Mouse (Mus musculus): ENCODE measurements around the gene Cers6. TPM values are rescaled to one million over a fixed set of nuclear protein-coding genes. Genes with fewer than 3 reads are reported as not detected.

The Cers6 gene
- 1 to 10 TPM; 8.7 to 9.6 TPM for total RNA-seq (2021)
- polyA plus RNA-seq (2012; rRNA removed): 2.1 and 3.5 TPM in 2 replicates
- long read RNA-seq, transcript Cers6-206 (11 exons, 1,279 nt): major isoform, 5 of 6 reads
- long read RNA-seq, partial matches to known transcripts: 0 of 6 reads
- long read RNA-seq, other reads (novel, unspliced or antisense): 1 of 6 reads

DNA sequence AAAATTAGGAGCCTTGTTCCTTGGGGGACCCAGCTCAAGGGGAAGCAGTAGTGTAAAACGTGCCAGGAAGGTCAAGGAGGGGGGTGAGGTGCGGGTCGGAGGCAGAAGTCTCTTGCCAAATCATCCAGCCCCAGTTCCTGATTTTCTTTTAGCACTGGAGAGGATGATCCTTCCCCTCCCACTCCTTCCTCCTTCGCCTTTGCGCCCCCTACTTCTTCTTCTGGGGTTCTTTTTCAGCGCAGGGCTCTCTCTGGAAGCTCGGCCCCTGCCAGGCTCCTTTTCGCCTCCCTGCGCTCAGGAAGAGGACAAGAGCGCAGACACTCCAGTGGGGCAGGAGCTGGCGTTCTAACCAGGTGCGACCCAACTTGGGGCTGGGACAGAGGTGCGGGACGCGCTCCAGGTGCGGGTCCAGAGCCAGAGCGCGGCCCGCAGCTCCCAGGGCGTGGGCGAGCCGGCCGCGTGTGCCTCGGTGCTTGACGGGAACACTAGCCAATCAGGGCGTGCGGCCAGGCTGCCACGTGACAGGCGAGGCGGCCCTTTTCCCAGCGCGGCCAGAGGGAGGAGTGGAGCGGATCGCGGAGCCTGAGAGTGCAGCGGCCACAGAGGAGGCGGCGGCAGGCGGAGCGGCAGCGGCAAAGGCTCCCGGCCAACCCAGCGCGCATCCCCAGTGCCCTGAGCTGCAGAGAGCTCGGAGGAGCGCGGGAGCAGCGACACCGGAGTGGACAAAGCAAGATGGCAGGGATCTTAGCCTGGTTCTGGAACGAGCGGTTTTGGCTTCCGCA is at the start of gene Cers6:
Gene Cers6, plus strand, starts transcription at position 538 of the 782 bp plus-strand sequence.
- peak within 1 kb of the TSS; percentile 73 for H3K4me3 ChIP-seq
- no peaks in the 10 kb centered on the region for H3K27me3 ChIP-seq (ENCODE audit: control insufficient read depth, insufficient read depth, low read length)
- peak; percentile 97 to 98 for DNase-seq
- TF ChIP-seq POLR2A (IDR thresholded peaks at IDR 0.05; ENCODE audit: insufficient read depth, low read depth, low read length): peak; percentile 61; the same call in 1 of the 2 replicates
- 0 out of 2 replicates have a peak, but pooled peaks have one; percentile 29 for TF ChIP-seq EP300 (IDR thresholded peaks at IDR 0.05; ENCODE audit: insufficient read depth, low read depth, low read length)
- TF ChIP-seq CTCF (IDR thresholded peaks at IDR 0.05): peak; percentile 38
- H3K4me1 ChIP-seq (ENCODE audit: control insufficient read depth, insufficient read depth, low read length): peaks cover 1% of the 10 kb centered on the region
- H3K9ac ChIP-seq (ENCODE audit: low read depth, low read length): peak within 1 kb of the TSS; percentile 70
- intact Hi-C loops (cut with DNase I): loop anchor here (5.0 kb wide), 4 partner anchors 71 to 346 kb away; partner anchors contain the start of gene Spc25
- H3K79me2 ChIP-seq (replicated peaks; ENCODE audit: control insufficient read depth, insufficient read depth, low read length): no peaks in the 10 kb centered on the region
- no peaks in the 10 kb centered on the region for H3K36me3 ChIP-seq (ENCODE audit: control insufficient read depth, insufficient read depth, low read length)
- 2% methylated on average over 53 of the region's 53 CpGs for WGBS
- peak within 1 kb of the TSS; percentile 55 for H3K27ac ChIP-seq

DNA sequence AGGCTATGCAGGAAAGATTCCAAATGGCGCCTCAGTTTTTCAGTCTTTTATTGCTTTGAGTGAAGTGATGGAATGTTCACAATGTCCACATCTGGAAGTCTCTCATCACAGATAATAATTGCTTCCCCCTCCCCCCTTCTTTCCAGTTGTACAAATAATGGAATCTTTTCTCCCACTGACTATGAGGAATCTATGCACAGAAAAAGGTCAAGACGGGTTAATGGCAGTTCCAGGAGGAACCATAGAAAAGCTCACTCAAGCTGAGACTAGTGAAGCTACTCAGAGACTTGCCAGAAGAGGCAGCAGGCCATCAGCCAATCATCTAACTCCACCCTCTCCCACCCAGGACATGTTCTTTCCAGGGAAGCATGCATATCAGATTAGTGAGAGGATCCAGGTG is 46.8 kb upstream of the Cers6 start:
- H3K4me3 ChIP-seq: no peak overlapping the region
- no peak for DNase-seq
- no peaks in the 10 kb centered on the region for H3K27me3 ChIP-seq (ENCODE audit: control insufficient read depth, insufficient read depth, low read length)
- TF ChIP-seq EP300 (IDR thresholded peaks at IDR 0.05; ENCODE audit: insufficient read depth, low read depth, low read length) (no peak), POLR2A (IDR thresholded peaks at IDR 0.05; ENCODE audit: insufficient read depth, low read depth, low read length) (no peak), CTCF (IDR thresholded peaks at IDR 0.05) (no peak)
- intact Hi-C loops (cut with DNase I): no loop called here
- H3K27ac ChIP-seq: no peak overlapping the region
- no peaks in the 10 kb centered on the region for H3K4me1 ChIP-seq (ENCODE audit: control insufficient read depth, insufficient read depth, low read length)
- WGBS: 54% methylated on average over 2 of the region's 2 CpGs
- no peaks in the 10 kb centered on the region for H3K36me3 ChIP-seq (ENCODE audit: control insufficient read depth, insufficient read depth, low read length)
- no peak overlapping the region for H3K9ac ChIP-seq (ENCODE audit: low read depth, low read length)
- H3K79me2 ChIP-seq (replicated peaks; ENCODE audit: control insufficient read depth, insufficient read depth, low read length): no peaks in the 10 kb centered on the region

DNA sequence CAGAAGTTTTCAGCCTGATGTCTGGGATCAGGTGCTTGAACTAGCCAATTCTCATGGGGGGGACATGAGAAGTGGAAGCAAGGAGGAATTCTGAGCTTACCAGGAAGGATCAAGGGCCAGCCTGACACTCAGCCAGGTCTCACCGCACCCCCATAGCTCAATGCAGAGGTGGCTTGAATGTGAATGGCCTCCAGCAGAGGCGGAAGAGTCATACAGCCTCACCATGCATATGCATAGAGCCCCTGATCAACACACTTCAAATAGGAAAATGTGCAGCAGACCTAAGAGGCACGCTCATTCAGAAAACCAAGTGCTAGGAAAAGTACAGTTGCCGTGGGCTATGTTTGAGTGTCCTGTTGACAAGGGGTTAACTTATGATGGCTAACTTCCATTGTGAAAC is 42.2 kb upstream of the Cers6 start:
- Histone ChIP-seq H3K9ac (ENCODE audit: low read depth, low read length) (no peak overlapping the region), H3K27me3 (ENCODE audit: control insufficient read depth, insufficient read depth, low read length) (no peaks in the 10 kb centered on the region), H3K36me3 (ENCODE audit: control insufficient read depth, insufficient read depth, low read length) (no peaks in the 10 kb centered on the region), H3K4me3 (no peak overlapping the region), H3K79me2 (replicated peaks; ENCODE audit: control insufficient read depth, insufficient read depth, low read length) (no peaks in the 10 kb centered on the region), H3K27ac (no peak overlapping the region), H3K4me1 (ENCODE audit: control insufficient read depth, insufficient read depth, low read length) (no peaks in the 10 kb centered on the region)
- no peak for TF ChIP-seq CTCF (IDR thresholded peaks at IDR 0.05)
- TF ChIP-seq EP300 (IDR thresholded peaks at IDR 0.05; ENCODE audit: insufficient read depth, low read depth, low read length): no peak
- TF ChIP-seq POLR2A (IDR thresholded peaks at IDR 0.05; ENCODE audit: insufficient read depth, low read depth, low read length): no peak
- DNase-seq: no peak
- intact Hi-C loops (cut with DNase I): no loop called here
- 91% methylated on average over 4 of the region's 4 CpGs for WGBS

GRCm38 (mm10) chr2:68822152-68822887 is 38.9 kb upstream of the Cers6 start:
- DNase-seq: no peak
- Histone ChIP-seq H3K27me3 (ENCODE audit: control insufficient read depth, insufficient read depth, low read length) (no peaks in the 10 kb centered on the region), H3K79me2 (replicated peaks; ENCODE audit: control insufficient read depth, insufficient read depth, low read length) (no peaks in the 10 kb centered on the region), H3K27ac (no peak overlapping the region), H3K4me3 (no peak overlapping the region), H3K9ac (ENCODE audit: low read depth, low read length) (no peak overlapping the region), H3K36me3 (ENCODE audit: control insufficient read depth, insufficient read depth, low read length) (no peaks in the 10 kb centered on the region), H3K4me1 (ENCODE audit: control insufficient read depth, insufficient read depth, low read length) (no peaks in the 10 kb centered on the region)
- TF ChIP-seq EP300 (IDR thresholded peaks at IDR 0.05; ENCODE audit: insufficient read depth, low read depth, low read length) (no peak), POLR2A (IDR thresholded peaks at IDR 0.05; ENCODE audit: insufficient read depth, low read depth, low read length) (no peak), CTCF (IDR thresholded peaks at IDR 0.05) (peak; percentile 56)
- intact Hi-C loops (cut with DNase I): no loop called here
- 65% methylated on average over 4 of the region's 4 CpGs for WGBS

DNA sequence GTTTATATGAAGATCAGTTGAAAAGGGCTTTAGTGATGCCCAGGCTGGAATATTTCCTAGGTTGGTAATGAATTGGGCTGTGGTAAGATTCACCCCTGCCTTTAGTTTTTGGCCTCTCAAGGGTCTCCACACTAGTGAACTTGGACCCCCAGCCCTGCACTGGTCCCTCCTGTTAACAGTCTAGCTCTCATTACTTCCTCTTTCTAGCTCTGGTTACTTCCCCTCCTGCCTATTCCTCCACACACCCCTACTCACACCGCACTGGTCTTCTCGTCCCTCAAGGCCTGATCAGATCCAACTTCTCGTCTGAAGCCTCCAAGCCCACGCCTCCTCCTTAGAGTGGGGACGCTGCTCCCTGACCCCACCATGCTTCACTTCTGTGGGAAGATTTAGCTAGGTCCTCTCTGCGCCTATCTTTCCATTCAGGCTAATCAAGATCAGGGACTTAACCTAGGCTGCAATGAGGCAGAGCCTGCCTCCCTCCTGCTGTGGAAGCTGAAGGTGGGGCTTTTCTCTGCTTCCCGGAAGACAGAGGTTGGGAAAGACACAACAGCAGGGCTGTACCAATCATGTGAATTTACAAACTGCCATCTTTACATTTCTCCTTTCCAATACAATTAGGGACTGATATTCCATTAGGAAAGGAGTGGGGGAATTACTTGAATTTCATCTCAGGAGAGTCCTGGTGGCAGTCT is 35.8 kb upstream of the Cers6 start:
- H3K27me3 ChIP-seq (ENCODE audit: control insufficient read depth, insufficient read depth, low read length): no peaks in the 10 kb centered on the region
- H3K27ac ChIP-seq: no peak overlapping the region
- H3K36me3 ChIP-seq (ENCODE audit: control insufficient read depth, insufficient read depth, low read length): no peaks in the 10 kb centered on the region
- DNase-seq: peak in 1 of 2 experiments; percentile 6
- TF ChIP-seq CTCF (IDR thresholded peaks at IDR 0.05) (no peak), POLR2A (IDR thresholded peaks at IDR 0.05; ENCODE audit: insufficient read depth, low read depth, low read length) (no peak), EP300 (IDR thresholded peaks at IDR 0.05; ENCODE audit: insufficient read depth, low read depth, low read length) (no peak)
- no peaks in the 10 kb centered on the region for H3K79me2 ChIP-seq (replicated peaks; ENCODE audit: control insufficient read depth, insufficient read depth, low read length)
- no peaks in the 10 kb centered on the region for H3K4me1 ChIP-seq (ENCODE audit: control insufficient read depth, insufficient read depth, low read length)
- intact Hi-C loops (cut with DNase I): no loop called here
- 71% methylated on average over 7 of the region's 7 CpGs for WGBS
- H3K4me3 ChIP-seq: no peak overlapping the region
- no peak overlapping the region for H3K9ac ChIP-seq (ENCODE audit: low read depth, low read length)
